Mouse (Mus musculus) olfactory bulb, adult 2 months (tissue): ENCODE data around the gene Msantd3. TPM values are rescaled to one million over a fixed set of nuclear protein-coding genes. Genes with fewer than 3 reads are reported as not detected.
A peak's percentile ranks its signal among the peaks of the same experiment; 100 is the strongest.

Experiments used
- H3K27ac ChIP-seq: fragments of 200-500 bp; 2 replicates; pipeline ENCODE4 v1.5.1; 2012; ENCODE audit warnings: low read depth, low read length; ENCODE audit not compliant: insufficient read depth
- H3K4me1 ChIP-seq: fragments of 200-500 bp; 2 replicates; pipeline ENCODE4 v1.6.1; 2012; ENCODE audit warnings: low read length; ENCODE audit not compliant: control insufficient read depth, insufficient read depth
- H3K4me3 ChIP-seq: fragments of 200-500 bp; 2 replicates; pipeline ENCODE4 v1.5.1; 2012; ENCODE audit warnings: mild to moderate bottlenecking, low read depth, low read length, moderate library complexity; ENCODE audit not compliant: insufficient read depth
- CTCF ChIP-seq: fragments of 200-500 bp; IDR thresholded peaks from 2 replicates; pipeline ENCODE4 v1.5.1; 2012; ENCODE audit warnings: low read depth, mild to moderate bottlenecking, low read length, moderate library complexity; ENCODE audit not compliant: insufficient read depth
- POLR2A ChIP-seq: fragments of 200-500 bp; IDR thresholded peaks from 2 replicates; pipeline ENCODE4 v1.6.1; 2012; ENCODE audit warnings: mild to moderate bottlenecking, low read depth, low read length, moderate library complexity; ENCODE audit not compliant: insufficient read depth
- WGBS: fragments of 180-500 bp; shearing (Covaris S2); methylation state at CpG from one replicate; pipeline ENCODE4 v1.1.7; 2018; 5-methylcytosine and 5-hydroxymethylcytosine counted together
- polyA plus RNA-seq: library from polyadenylated mRNA; stranded (reverse); fragments of >200 nt; gene quantifications from 2 replicates; pipeline ENCODE4 v1.2.4, GENCODE M21; 2012; ENCODE audit warnings: low replicate concordance; ENCODE audit not compliant: missing spikeins, insufficient read depth, insufficient read length

Msantd3 gene
- polyA plus RNA-seq, 1 experiment: not detected

- TF ChIP-seq POLR2A: no peak
- no peak for TF ChIP-seq CTCF
- Histone ChIP-seq H3K27ac (no peak overlapping the region), H3K4me3 (no peak overlapping the region), H3K4me1 (peaks cover 9% of the 10 kb centered on the region; the same call in 1 of the 2 replicates)
- 62% methylated on average over 6 of the region's 6 CpGs for WGBS
These were observed 39.9 kb downstream of the Msantd3 start for GRCm38 (mm10) chr4:48579475-48580110.

DNA sequence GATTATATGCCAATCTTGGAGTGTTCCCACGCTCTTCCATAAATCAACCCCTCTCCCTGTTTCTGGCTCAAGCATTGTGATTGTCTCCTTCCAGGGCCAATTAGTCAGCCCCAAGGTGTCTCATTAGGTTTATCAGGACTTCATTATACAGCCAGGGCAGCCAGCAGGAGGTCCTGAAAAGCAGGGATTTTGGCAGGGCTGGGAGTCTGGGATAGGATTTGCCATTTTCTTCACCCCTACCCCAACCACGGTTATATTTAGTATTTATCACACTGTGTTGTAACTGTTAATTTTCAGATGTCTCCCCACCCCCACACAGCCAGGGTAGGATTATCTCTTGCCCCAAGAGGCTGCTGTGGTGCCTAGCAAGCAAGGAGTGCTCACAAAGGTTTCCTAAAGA lies 41.5 kb downstream of the Msantd3 start:
- WGBS: 21% methylated on average over 2 of the region's 2 CpGs
- Histone ChIP-seq H3K27ac (no peak overlapping the region), H3K4me3 (no peak overlapping the region), H3K4me1 (peaks cover 16% of the 10 kb centered on the region; the same call in 1 of the 2 replicates)
- no peak for TF ChIP-seq CTCF
- no peak for TF ChIP-seq POLR2A

GRCm38 (mm10) chr4:48581993-48582392 lies 42.3 kb downstream of the Msantd3 start:
- Histone ChIP-seq H3K27ac (no peak overlapping the region; the same call in 1 of the 2 replicates), H3K4me1 (peaks cover 21% of the 10 kb centered on the region), H3K4me3 (no peak overlapping the region)
- WGBS: 44% methylated on average over 3 of the region's 3 CpGs
- TF ChIP-seq CTCF (no peak), POLR2A (no peak)

GRCm38 (mm10) chr4:48582941-48583340 lies 43.2 kb downstream of the Msantd3 start:
- 78% methylated on average over 2 of the region's 2 CpGs for WGBS
- Histone ChIP-seq H3K4me3 (no peak overlapping the region), H3K4me1 (peaks cover 21% of the 10 kb centered on the region), H3K27ac (no peak overlapping the region)
- TF ChIP-seq CTCF (no peak), POLR2A (no peak)

DNA sequence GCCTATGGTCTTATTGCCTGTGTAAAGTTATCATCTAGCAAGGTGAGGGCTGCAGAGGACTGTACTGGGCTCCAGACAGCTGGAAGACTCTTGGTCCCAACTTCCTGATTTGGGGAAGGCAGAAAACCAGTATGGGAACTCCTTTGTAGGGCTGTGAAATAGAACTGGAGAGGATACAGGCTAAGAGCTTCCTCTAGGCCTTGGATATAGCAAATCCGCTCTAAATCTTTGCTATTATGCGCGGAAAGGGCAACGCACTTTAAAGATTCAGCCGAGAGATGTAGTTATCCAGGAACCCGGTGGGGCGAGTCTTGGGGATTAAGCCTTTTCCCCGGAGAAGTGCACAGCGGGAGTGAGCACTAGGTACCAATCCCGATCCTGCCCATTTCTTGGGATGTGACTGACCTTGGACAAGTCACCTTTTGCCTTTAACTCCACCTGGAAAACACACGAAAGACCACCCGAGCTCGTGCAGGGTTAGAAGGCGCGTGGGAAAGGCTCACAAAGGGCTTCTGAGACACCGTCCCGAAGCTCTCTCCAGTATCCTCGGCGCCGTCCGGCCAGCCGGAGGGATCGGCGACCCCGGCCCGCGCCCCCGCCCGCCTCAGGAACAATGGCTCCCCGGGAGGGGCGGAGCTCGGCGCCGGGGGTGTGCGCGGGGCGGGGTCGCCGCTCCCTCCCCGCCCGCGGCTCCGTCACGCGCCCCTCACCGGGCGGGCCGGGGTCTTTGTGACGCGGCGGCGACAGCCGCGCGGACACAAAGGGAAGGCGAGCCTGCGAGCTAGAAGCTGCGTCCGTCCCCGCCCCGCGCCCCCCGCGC lies 44.9 kb downstream of the Msantd3 start, which contains the start of gene Tmeff1:
TSS of gene Tmeff1 (plus strand) at position 754 of the 820 bp plus-strand sequence.
- peak within 1 kb of the TSS; percentile 94 for H3K27ac ChIP-seq
- WGBS: 2% methylated on average over 64 of the region's 64 CpGs
- TF ChIP-seq POLR2A (no peak), CTCF (no peak)
- peaks cover 24% of the 10 kb centered on the region for H3K4me1 ChIP-seq
- peak within 1 kb of the TSS; percentile 90 for H3K4me3 ChIP-seq

DNA sequence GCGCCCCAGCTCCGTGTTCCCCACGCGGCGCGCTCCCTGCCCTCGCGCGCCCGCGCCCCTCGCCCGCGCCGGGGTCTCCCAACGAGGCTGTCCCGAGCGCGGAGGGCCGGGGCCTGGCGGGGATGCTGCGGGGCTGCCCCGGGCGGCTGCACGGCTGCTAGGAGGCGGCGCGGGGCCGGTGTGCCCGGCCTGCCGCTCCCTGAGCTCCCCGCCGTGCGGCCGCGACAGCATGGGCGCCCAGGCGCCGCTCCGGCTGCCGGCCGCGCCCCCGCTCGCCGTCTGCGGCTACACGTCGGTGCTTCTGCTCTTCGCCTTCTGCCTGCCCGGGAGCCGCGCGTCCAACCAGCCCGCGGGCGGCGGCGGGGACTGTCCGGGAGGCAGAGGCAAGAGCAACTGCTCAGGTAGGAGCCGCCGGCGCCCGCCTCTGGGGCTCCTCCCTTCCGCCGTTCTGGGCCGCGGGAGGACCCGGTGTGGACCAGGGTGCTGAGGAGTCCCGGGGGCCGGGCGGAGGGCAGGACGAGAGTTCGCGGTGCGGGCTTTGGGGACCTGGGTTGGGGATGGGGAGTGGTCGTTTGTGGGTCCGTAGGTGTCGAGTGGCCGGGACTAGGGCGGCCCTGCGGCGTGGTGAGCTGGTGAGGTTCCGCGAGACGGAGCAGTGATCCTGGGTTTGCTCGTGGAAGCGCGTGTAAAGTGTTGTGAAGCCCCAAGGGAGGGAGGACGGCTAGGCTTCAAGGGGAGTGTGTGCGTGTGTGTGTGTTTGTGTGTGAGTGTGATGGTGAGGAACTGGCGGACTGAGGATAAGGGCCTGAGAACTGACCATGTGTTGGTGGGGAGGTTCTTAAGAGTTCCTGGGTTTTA lies 45.7 kb downstream of the Msantd3 start:
- H3K4me1 ChIP-seq: peaks cover 24% of the 10 kb centered on the region
- under 1% methylated on average over 92 of the region's 92 CpGs for WGBS
- TF ChIP-seq CTCF: no peak; the same call in 1 of the 2 replicates
- TF ChIP-seq POLR2A: no peak
- H3K4me3 ChIP-seq: peak overlapping the region; percentile 90
- peak overlapping the region; percentile 23 for H3K27ac ChIP-seq

- no peak for TF ChIP-seq CTCF
- TF ChIP-seq POLR2A: no peak
- Histone ChIP-seq H3K27ac (peak overlapping the region; percentile 23), H3K4me3 (peak overlapping the region; percentile 90), H3K4me1 (peaks cover 21% of the 10 kb centered on the region)
- WGBS: 12% methylated on average over 12 of the region's 12 CpGs
These were observed 46.5 kb downstream of the Msantd3 start for GRCm38 (mm10) chr4:48586099-48586821.

DNA sequence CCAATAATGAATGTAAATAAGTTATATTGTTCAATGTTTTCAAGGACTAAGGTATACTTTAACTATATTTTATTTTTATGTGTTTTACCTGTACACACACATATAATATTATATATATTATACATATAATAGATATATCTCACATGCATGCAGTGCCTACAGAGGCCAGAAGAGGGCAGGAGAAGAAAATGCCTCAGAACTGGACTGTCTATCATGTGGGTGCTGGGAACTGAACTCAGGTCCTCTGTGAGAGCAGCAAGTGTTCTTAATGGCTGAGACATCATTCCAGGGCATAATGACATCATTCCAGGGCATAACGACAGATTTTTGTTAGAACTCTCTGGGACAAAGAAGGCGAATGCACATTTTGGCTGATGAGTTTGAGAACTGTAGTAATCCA lies 47.8 kb downstream of the Msantd3 start:
- TF ChIP-seq POLR2A (no peak), CTCF (no peak)
- peaks cover 17% of the 10 kb centered on the region for H3K4me1 ChIP-seq
- no peak overlapping the region for H3K4me3 ChIP-seq
- no peak overlapping the region for H3K27ac ChIP-seq
- 87% methylated on average over 2 of the region's 2 CpGs for WGBS
